Comparison of ENCODE assay signal across 14 mouse cellular contexts in the genomic region with DNA sequence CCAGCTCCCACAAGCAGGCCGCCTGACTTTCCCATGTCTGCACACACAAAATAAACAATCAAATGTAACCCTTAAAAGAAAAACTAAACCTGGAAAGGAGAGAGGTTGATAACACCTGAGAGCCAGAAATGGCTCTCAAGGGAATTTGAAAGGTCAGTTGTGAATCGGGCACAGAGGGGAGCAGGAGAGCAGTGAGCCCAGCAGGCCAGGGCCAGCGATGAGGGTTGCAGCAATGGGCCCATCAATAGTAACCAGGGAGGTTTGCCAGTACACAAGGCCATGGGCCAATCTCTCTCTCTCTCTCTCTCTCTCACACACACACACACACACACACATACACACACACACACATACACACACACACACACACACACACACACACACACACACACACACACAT. TPM values are rescaled to one million over a fixed set of nuclear protein-coding genes. Genes with fewer than 3 reads are reported as not detected.
DNase-seq lines count a peak whose midpoint lies in the region; ATAC-seq and TF ChIP-seq lines count a peak whose summit lies in the region.
"Had no signal": no experiment of that assay in that cellular context is flagged by ENCODE, and none has a peak within 500 bp of the region (broad histone marks: within the 10 kb centered on the region; RNA-seq: fewer than 3 reads in every experiment).

No protein-coding gene starts in this region.

- H3K4me3 ChIP-seq in heart, postnatal 0 days (ENCODE audit: low read depth, low read length) = no peak overlapping the region
- no peak overlapping the region for H3K4me3 ChIP-seq in liver, adult 2 months (ENCODE audit: insufficient read depth, low read depth, low read length)
- no peak overlapping the region for H3K4me3 ChIP-seq in midbrain, embryonic 13.5 days (replicated peaks)
- no peak overlapping the region for H3K4me3 ChIP-seq in midbrain, embryonic 16.5 days (ENCODE audit: low read depth, low read length)
- H3K4me3 ChIP-seq: embryonic facial prominence, embryonic 13.5 days; forebrain, embryonic 12.5 days; liver, embryonic 15.5 days; megakaryocyte, embryonic 14.5 days had no signal

- TF ChIP-seq POLR2A in liver, adult 2 months (IDR thresholded peaks at IDR 0.05; ENCODE audit: extremely low read depth, insufficient read depth, low read length) = no peak

- H3K79me2 ChIP-seq in liver, adult 2 months (ENCODE audit: control insufficient read depth, insufficient read depth, low read length) = peaks cover 47% of the 10 kb centered on the region

- H3K27me3 ChIP-seq in heart, postnatal 0 days (ENCODE audit: control insufficient read depth, insufficient read depth, low read length) = no peaks in the 10 kb centered on the region
- no peaks in the 10 kb centered on the region for H3K27me3 ChIP-seq in liver, adult 2 months (ENCODE audit: control insufficient read depth, insufficient read depth, low read length)
- no peaks in the 10 kb centered on the region for H3K27me3 ChIP-seq in midbrain, embryonic 13.5 days
- no peaks in the 10 kb centered on the region for H3K27me3 ChIP-seq in midbrain, embryonic 16.5 days (ENCODE audit: control insufficient read depth, insufficient read depth, low read depth, low read length)
- H3K27me3 ChIP-seq: embryonic facial prominence, embryonic 13.5 days; forebrain, embryonic 12.5 days; liver, embryonic 15.5 days; megakaryocyte, embryonic 14.5 days had no signal

- 72% methylated on average over 3 of the region's 3 CpGs for WGBS in heart, postnatal 0 days
- WGBS in liver, adult 2 months = 21% methylated on average over 3 of the region's 3 CpGs
- WGBS in midbrain, embryonic 13.5 days = 81% methylated on average over 3 of the region's 3 CpGs
- WGBS in midbrain, embryonic 16.5 days = 76% methylated on average over 3 of the region's 3 CpGs

- peaks cover 43% of the 10 kb centered on the region for H3K4me1 ChIP-seq in heart, postnatal 0 days (ENCODE audit: control insufficient read depth, insufficient read depth)
- peaks cover 29% of the 10 kb centered on the region for H3K4me1 ChIP-seq in liver, adult 2 months (ENCODE audit: control insufficient read depth, insufficient read depth, low read length)
- H3K4me1 ChIP-seq in midbrain, embryonic 13.5 days (replicated peaks) = peaks cover 80% of the 10 kb centered on the region
- peaks cover 42% of the 10 kb centered on the region for H3K4me1 ChIP-seq in midbrain, embryonic 16.5 days (ENCODE audit: control insufficient read depth, insufficient read depth, low read length)

- no peak overlapping the region for H3K9ac ChIP-seq in heart, postnatal 0 days (replicated peaks; ENCODE audit: low read depth, low read length)
- H3K9ac ChIP-seq in liver, adult 2 months (ENCODE audit: low read depth, low read length) = peak overlapping the region; percentile 4; the same call in 1 of the 2 replicates
- 0 out of 2 replicates have a peak overlapping the region, but pooled peaks have one; percentile 23 for H3K9ac ChIP-seq in midbrain, embryonic 13.5 days (replicated peaks)
- H3K9ac ChIP-seq in midbrain, embryonic 16.5 days (ENCODE audit: low read depth, low read length) = no peak overlapping the region
- H3K9ac ChIP-seq: embryonic facial prominence, embryonic 13.5 days; forebrain, embryonic 12.5 days; liver, embryonic 15.5 days had no signal

- TF ChIP-seq EP300 in heart, postnatal 0 days (IDR thresholded peaks at IDR 0.05; ENCODE audit: low read depth) = no peak

- no peak for TF ChIP-seq CTCF in heart, postnatal 0 days (IDR thresholded peaks at IDR 0.05; ENCODE audit: low read depth)
- peak; percentile 43; the same call in 1 of the 2 replicates for TF ChIP-seq CTCF in liver, adult 2 months (IDR thresholded peaks at IDR 0.05; ENCODE audit: low read depth, low read length)

- H3K27ac ChIP-seq in heart, postnatal 0 days (ENCODE audit: low read depth) = 0 out of 2 replicates have a peak overlapping the region, but pooled peaks have one; percentile 36
- H3K27ac ChIP-seq in liver, adult 2 months (replicated peaks; ENCODE audit: insufficient read depth, low read depth, low read length) = peak overlapping the region; percentile 51
- H3K27ac ChIP-seq in midbrain, embryonic 13.5 days = no peak overlapping the region
- H3K27ac ChIP-seq in midbrain, embryonic 16.5 days (ENCODE audit: low read length) = no peak overlapping the region
- H3K27ac ChIP-seq: forebrain, embryonic 12.5 days; liver, embryonic 15.5 days had no signal

- no peak for ATAC-seq in heart, postnatal 0 days (ENCODE audit: insufficient read depth, low read depth)
- no peak for ATAC-seq in midbrain, embryonic 13.5 days
- no peak for ATAC-seq in midbrain, embryonic 16.5 days
- no peak for ATAC-seq in activated CD4-positive, CD25-positive, alpha-beta regulatory T cell, adult 4 months

- intact Hi-C loops in heart, postnatal 25 days (cut with DNase I) = no loop called here

- peaks cover 8% of the 10 kb centered on the region for H3K36me3 ChIP-seq in heart, postnatal 0 days (replicated peaks; ENCODE audit: control insufficient read depth, insufficient read depth, low read length)
- H3K36me3 ChIP-seq in liver, adult 2 months (ENCODE audit: control insufficient read depth, insufficient read depth, low read length) = no peaks in the 10 kb centered on the region
- H3K36me3 ChIP-seq in midbrain, embryonic 13.5 days = peaks cover 15% of the 10 kb centered on the region
- no peaks in the 10 kb centered on the region for H3K36me3 ChIP-seq in midbrain, embryonic 16.5 days (ENCODE audit: control insufficient read depth, insufficient read depth, low read length)

- H3K4me2 ChIP-seq in heart, postnatal 0 days (ENCODE audit: low read depth, low read length) = no peak overlapping the region
- H3K4me2 ChIP-seq in midbrain, embryonic 13.5 days (replicated peaks) = no peak overlapping the region
- H3K4me2 ChIP-seq in midbrain, embryonic 16.5 days (ENCODE audit: low read length) = no peak overlapping the region
- H3K4me2 ChIP-seq: embryonic facial prominence, embryonic 13.5 days; forebrain, embryonic 12.5 days; liver, embryonic 15.5 days had no signal

- no peak for DNase-seq in heart, postnatal 0 days (ENCODE audit: low spot score)
- no peak for DNase-seq in heart, postnatal 25 days (ENCODE audit: low spot score)
- peak; percentile 81 for DNase-seq in liver, adult 2 months (ENCODE audit: extremely low read depth, low read depth, low spot score)
- DNase-seq in liver = no peak
- DNase-seq: kidney, postnatal 10 days; layer of hippocampus, adult 9-11 months; thymus, postnatal 36 days had no signal

- H3K9me3 ChIP-seq in heart, postnatal 0 days (replicated peaks; ENCODE audit: control insufficient read depth, low read length) = no peaks in the 10 kb centered on the region
- H3K9me3 ChIP-seq in midbrain, embryonic 13.5 days = no peaks in the 10 kb centered on the region
- H3K9me3 ChIP-seq in midbrain, embryonic 16.5 days (replicated peaks; ENCODE audit: control insufficient read depth, low read length, poor library complexity, severe bottlenecking) = no peaks in the 10 kb centered on the region
- H3K9me3 ChIP-seq: embryonic facial prominence, embryonic 13.5 days; forebrain, embryonic 12.5 days; liver, embryonic 15.5 days; megakaryocyte, embryonic 14.5 days had no signal

RNA-seq across cellular contexts. Expression of a gene that starts 34.0 kb away (rescaled TPM):
- 19.2 and 48.1 TPM in 2 replicates for total RNA-seq in heart, postnatal 0 days (2014; rRNA removed; ENCODE audit: low replicate concordance)
- polyA plus RNA-seq in heart, postnatal 0 days (2015; fragmentation: Nextera tagmentation; extraction: Ambion mirVana) = 35.3 and 35.4 TPM in 2 replicates
- total RNA-seq in heart, postnatal 25 days (2021) = 10 to 100 TPM; 44.5 to 48.7 TPM
- 10.0 and 10.8 TPM in 2 replicates for total RNA-seq in liver, adult 2 months (2014; rRNA removed)
- polyA plus RNA-seq in liver, adult 2 months (2012; rRNA removed) = 6.4 and 7.8 TPM in 2 replicates
- polyA plus RNA-seq in midbrain, embryonic 13.5 days (2015; fragmentation: Nextera tagmentation; extraction: Ambion mirVana) = 85.4 and 86.8 TPM in 2 replicates
- 78.7 and 87.3 TPM in 2 replicates for polyA plus RNA-seq in midbrain, embryonic 16.5 days (2015; fragmentation: Nextera tagmentation; extraction: Ambion mirVana)
- polyA plus RNA-seq in activated CD4-positive, CD25-positive, alpha-beta regulatory T cell, adult 4 months (2017; shearing (Covaris generic)) = 10 to 100 TPM; 41.1 to 48.5 TPM

Comparison
In these comparisons a context has a peak if more than half of its experiments do, and no peak if none do; other contexts are left out.
1. H3K9ac ChIP-seq: peak in liver, adult 2 months (single experiment) and midbrain, embryonic 13.5 days (single experiment); none in heart, postnatal 0 days (single experiment) and midbrain, embryonic 16.5 days (single experiment).
2. H3K27ac ChIP-seq: peak in heart, postnatal 0 days (single experiment) and liver, adult 2 months (single experiment); none in midbrain, embryonic 13.5 days (single experiment) and midbrain, embryonic 16.5 days (single experiment).